9 mouse cellular contexts compared by ENCODE assay signal in genomic region chr2:116060701-116061400, GRCm38 (mm10). TPM values are rescaled to one million over a fixed set of nuclear protein-coding genes. Genes with fewer than 3 reads are reported as not detected.
A peak's percentile ranks its signal among the peaks of the same experiment; 100 is the strongest.
DNase-seq lines count a peak whose midpoint lies in the region; ATAC-seq lines count a peak whose summit lies in the region.
"Had no signal": no experiment of that assay in that cellular context is flagged by ENCODE, and none has a peak within 500 bp of the region (broad histone marks: within the 10 kb centered on the region; RNA-seq: fewer than 3 reads in every experiment).

No protein-coding gene starts in this region.

- no peaks in the 10 kb centered on the region for H3K27me3 ChIP-seq in kidney, embryonic 15.5 days
- H3K27me3 ChIP-seq in forebrain, embryonic 12.5 days: peaks cover 14% of the 10 kb centered on the region
- H3K27me3 ChIP-seq in limb, embryonic 13.5 days: peaks cover 76% of the 10 kb centered on the region
- H3K27me3 ChIP-seq: Patski had no signal

- peaks cover 45% of the 10 kb centered on the region for H3K4me1 ChIP-seq in kidney, embryonic 15.5 days
- peaks cover 65% of the 10 kb centered on the region for H3K4me1 ChIP-seq in forebrain, embryonic 12.5 days
- H3K4me1 ChIP-seq in limb, embryonic 13.5 days: peaks cover 37% of the 10 kb centered on the region

- peak overlapping the region; percentile 72 for H3K4me2 ChIP-seq in kidney, embryonic 15.5 days
- H3K4me2 ChIP-seq in forebrain, embryonic 12.5 days: peak overlapping the region; percentile 69
- H3K4me2 ChIP-seq in limb, embryonic 13.5 days (replicated peaks): peak overlapping the region; percentile 78

- DNase-seq in kidney, adult 11 months: no peak
- DNase-seq in retina, embryonic 14.5 days (ENCODE audit: low spot score): peak; percentile 24
- DNase-seq in gastrocnemius, adult 18-20 months (ENCODE audit: low spot score): no peak
- no peak for DNase-seq in cerebellum, postnatal 36 days

- H3K36me3 ChIP-seq in kidney, embryonic 15.5 days: 0 out of 2 replicates have a peak, but pooled peaks cover 4% of the 10 kb centered on the region
- peaks cover 13% of the 10 kb centered on the region; the same call in 1 of the 2 replicates for H3K36me3 ChIP-seq in forebrain, embryonic 12.5 days (replicated peaks)
- H3K36me3 ChIP-seq in limb, embryonic 13.5 days: no peaks in the 10 kb centered on the region

- H3K4me3 ChIP-seq in kidney, embryonic 15.5 days (replicated peaks): peak overlapping the region; percentile 75
- peak overlapping the region; percentile 77 for H3K4me3 ChIP-seq in forebrain, embryonic 12.5 days (replicated peaks)
- H3K4me3 ChIP-seq in limb, embryonic 13.5 days: peak overlapping the region; percentile 47

- no peak for ATAC-seq in kidney, embryonic 15.5 days (replicated peaks; ENCODE audit: low FRiP score)
- no peak for ATAC-seq in forebrain, embryonic 12.5 days (ENCODE audit: low FRiP score)
- ATAC-seq in limb, embryonic 13.5 days (ENCODE audit: low FRiP score, low read depth): no peak
- no peak for ATAC-seq in granulocyte monocyte progenitor cell, adult 5-6 weeks (replicated peaks; ENCODE audit: poor library complexity, severe bottlenecking)
- ATAC-seq: Patski had no signal

- peak overlapping the region; percentile 98 for H3K27ac ChIP-seq in kidney, embryonic 15.5 days
- H3K27ac ChIP-seq in forebrain, embryonic 12.5 days: peak overlapping the region; percentile 98
- H3K27ac ChIP-seq in limb, embryonic 13.5 days: no peak overlapping the region

- H3K9me3 ChIP-seq in kidney, embryonic 15.5 days (replicated peaks): no peaks in the 10 kb centered on the region
- no peaks in the 10 kb centered on the region for H3K9me3 ChIP-seq in forebrain, embryonic 12.5 days
- H3K9me3 ChIP-seq in limb, embryonic 13.5 days: no peaks in the 10 kb centered on the region

- 3% methylated on average over 21 of the region's 21 CpGs for WGBS in kidney, embryonic 15.5 days
- WGBS in forebrain, embryonic 12.5 days: 3% methylated on average over 21 of the region's 21 CpGs
- WGBS in limb, embryonic 13.5 days: 3% methylated on average over 21 of the region's 21 CpGs

- peak overlapping the region; percentile 89 for H3K9ac ChIP-seq in kidney, embryonic 15.5 days
- H3K9ac ChIP-seq in forebrain, embryonic 12.5 days: peak overlapping the region; percentile 97
- peak overlapping the region; percentile 64 for H3K9ac ChIP-seq in limb, embryonic 13.5 days

RNA-seq across cellular contexts. Expression of gene Meis2, which starts 4.8 kb away (rescaled TPM):
- 85.5 and 94.3 TPM in 2 replicates for polyA plus RNA-seq in kidney, embryonic 15.5 days (2015; fragmentation: Nextera tagmentation; extraction: Ambion mirVana)
- polyA plus RNA-seq in forebrain, embryonic 12.5 days (2016; fragmentation: Nextera tagmentation; extraction: Ambion mirVana): 104 and 111 TPM in 2 replicates
- 16.1 and 18.6 TPM in 2 replicates for polyA plus RNA-seq in limb, embryonic 13.5 days (2015; fragmentation: Nextera tagmentation; extraction: Ambion mirVana)
- 1 to 10 TPM; 1.3 to 1.4 TPM for total RNA-seq in gastrocnemius, adult 18-20 months (2021)
- not detected in 2 replicates for total RNA-seq in granulocyte monocyte progenitor cell, adult 5-6 weeks (2014; fragmentation: Nextera tagmentation)
- total RNA-seq in granulocyte monocyte progenitor cell, adult 5-6 weeks (2017): not detected in 2 replicates
